Mouse (Mus musculus) olfactory bulb, adult 2 months (tissue): Measurements from ENCODE around the gene Glt1d1.

Experiments
- CTCF ChIP-seq: fragments of 200-500 bp; IDR thresholded peaks from 2 replicates; pipeline ENCODE4 v1.5.1; 2012; ENCODE audit warnings: low read depth, mild to moderate bottlenecking, low read length, moderate library complexity; ENCODE audit not compliant: insufficient read depth
- POLR2A ChIP-seq: fragments of 200-500 bp; IDR thresholded peaks from 2 replicates; pipeline ENCODE4 v1.6.1; 2012; ENCODE audit warnings: mild to moderate bottlenecking, low read depth, low read length, moderate library complexity; ENCODE audit not compliant: insufficient read depth

GRCm38 (mm10) chr5:127705225-127705624 is 73.2 kb downstream of the Glt1d1 start:
- no peak for TF ChIP-seq CTCF
- TF ChIP-seq POLR2A: no peak
